ENCODE assay signal across 3 mouse cellular contexts in genomic region chr17:6674297-6674696, GRCm38 (mm10). TPM values are rescaled to one million over a fixed set of nuclear protein-coding genes. Genes with fewer than 3 reads are reported as not detected.
"Had no signal": no experiment of that assay in that cellular context is flagged by ENCODE, and none has a peak within 500 bp of the region (broad histone marks: within the 10 kb centered on the region; RNA-seq: fewer than 3 reads in every experiment).

No protein-coding gene starts in this region.

RNA-seq across cellular contexts. Expression of gene Sytl3, which starts 15.4 kb away (rescaled TPM):
- polyA plus RNA-seq: heart, embryonic 13.5 days; limb, embryonic 10.5 days; limb, embryonic 12.5 days had no signal
